Mouse (Mus musculus): ENCODE data around the gene Pigyl. TPM values are rescaled to one million over a fixed set of nuclear protein-coding genes. Genes with fewer than 3 reads are reported as not detected.

Pigyl gene
- polyA plus RNA-seq, 1 experiment from 2014 or later, result 56.9 TPM

- H3K4me1 ChIP-seq, result peaks cover 13% of the 10 kb centered on the region
- WGBS, result 2% methylated on average over 35 of the region's 35 CpGs
- peaks cover 63% of the 10 kb centered on the region for H3K27me3 ChIP-seq (ENCODE audit: poor library complexity, severe bottlenecking)
These were observed 25.2 kb upstream of the Pigyl start for GRCm38 (mm10) chr9:22131226-22131981.

GRCm38 (mm10) chr9:22132220-22132619 is 24.4 kb upstream of the Pigyl start:
- Histone ChIP-seq H3K27me3 (ENCODE audit: poor library complexity, severe bottlenecking) (peaks cover 72% of the 10 kb centered on the region), H3K9me3 (no peaks in the 10 kb centered on the region), H3K27ac (0 out of 2 replicates have a peak overlapping the region, but pooled peaks have one; percentile 54), H3K4me3 (peak overlapping the region; percentile 48), H3K4me1 (peaks cover 21% of the 10 kb centered on the region), H3K36me3 (replicated peaks) (no peaks in the 10 kb centered on the region)
- no peak for DNase-seq (ENCODE audit: extremely low spot score, low spot score)
- WGBS, result 52% methylated on average over 11 of the region's 11 CpGs

More at GRCm38 (mm10) chr9:22131226-22131981, 25.2 kb upstream of the Pigyl start:
- Histone ChIP-seq H3K4me3 (peak overlapping the region; percentile 48), H3K27ac (peak overlapping the region; percentile 54), H3K9me3 (no peaks in the 10 kb centered on the region), H3K36me3 (replicated peaks) (no peaks in the 10 kb centered on the region)
- DNase-seq (ENCODE audit: extremely low spot score, low spot score), result no peak

GRCm38 (mm10) chr9:22134246-22134890 is 22.3 kb upstream of the Pigyl start:
- peaks cover 28% of the 10 kb centered on the region for H3K4me1 ChIP-seq
- no peaks in the 10 kb centered on the region for H3K9me3 ChIP-seq
- H3K27ac ChIP-seq, result peak overlapping the region; percentile 56
- peaks cover 71% of the 10 kb centered on the region for H3K27me3 ChIP-seq (ENCODE audit: poor library complexity, severe bottlenecking)
- no peak for DNase-seq (ENCODE audit: extremely low spot score, low spot score)
- WGBS, result 82% methylated on average over 7 of the region's 7 CpGs
- no peaks in the 10 kb centered on the region for H3K36me3 ChIP-seq (replicated peaks)
- peak overlapping the region; percentile 23 for H3K4me3 ChIP-seq

- no peaks in the 10 kb centered on the region for H3K36me3 ChIP-seq (replicated peaks)
- no peaks in the 10 kb centered on the region for H3K9me3 ChIP-seq
- H3K27ac ChIP-seq, result peak overlapping the region; percentile 56
- H3K27me3 ChIP-seq (ENCODE audit: poor library complexity, severe bottlenecking), result peaks cover 64% of the 10 kb centered on the region
- no peak for DNase-seq (ENCODE audit: extremely low spot score, low spot score)
- peaks cover 28% of the 10 kb centered on the region for H3K4me1 ChIP-seq
- whole genome bisulfite sequencing, result 84% methylated on average over 9 of the region's 9 CpGs
- peak overlapping the region; percentile 23 for H3K4me3 ChIP-seq
These were observed 21.5 kb upstream of the Pigyl start for GRCm38 (mm10) chr9:22134988-22135643.

DNA sequence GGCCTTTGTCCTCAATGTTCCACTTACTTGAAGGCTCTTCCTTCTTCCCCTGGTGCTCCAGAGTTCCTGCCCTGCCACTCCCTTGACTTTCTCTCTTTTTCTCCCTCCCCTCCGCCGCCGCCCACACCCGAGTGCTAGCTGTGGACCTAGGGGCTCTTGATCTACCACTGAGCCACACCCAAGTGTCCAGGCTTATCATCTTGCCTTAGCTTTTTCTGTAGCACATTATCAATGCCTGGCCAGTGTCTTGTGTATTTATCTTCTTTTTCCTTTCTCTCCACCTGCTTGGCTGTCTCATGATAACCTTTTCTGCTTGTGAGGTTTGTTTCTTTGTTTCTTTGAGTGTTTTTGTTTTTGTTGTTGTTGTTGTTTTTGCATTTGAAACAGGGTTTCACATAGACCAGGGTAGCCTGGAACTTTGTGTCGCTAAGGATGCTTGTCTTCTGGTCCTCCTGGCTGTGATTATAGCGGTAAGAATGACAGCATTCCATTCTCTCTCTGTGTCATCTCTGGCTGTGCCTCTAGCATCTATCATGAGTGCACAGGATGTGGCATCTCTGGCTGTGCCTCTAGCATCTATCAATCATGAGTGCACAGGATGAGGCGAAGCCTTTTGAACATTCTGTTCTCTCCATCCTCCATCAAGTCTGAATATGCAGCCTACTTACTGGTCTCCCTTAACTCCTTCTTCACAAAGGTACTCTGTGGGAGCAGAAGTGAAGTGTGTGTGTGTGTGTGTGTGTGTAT is 20.8 kb upstream of the Pigyl start, which contains the start of gene Acp5:
Acp5 (minus strand) TSS at position 68 of the 747 bp plus-strand sequence.
- Histone ChIP-seq H3K4me1 (peaks cover 28% of the 10 kb centered on the region), H3K27ac (peak within 1 kb of the TSS; percentile 56), H3K36me3 (replicated peaks) (no peaks in the 10 kb centered on the region), H3K4me3 (peak within 1 kb of the TSS; percentile 23), H3K9me3 (no peaks in the 10 kb centered on the region), H3K27me3 (ENCODE audit: poor library complexity, severe bottlenecking) (peaks cover 57% of the 10 kb centered on the region)
- 80% methylated on average over 7 of the region's 7 CpGs for WGBS
- no peak for DNase-seq (ENCODE audit: extremely low spot score, low spot score)

GRCm38 (mm10) chr9:22136765-22137547 is 19.7 kb upstream of the Pigyl start:
- no peaks in the 10 kb centered on the region for H3K9me3 ChIP-seq
- peak; percentile 54 for DNase-seq (ENCODE audit: extremely low spot score, low spot score)
- 9% methylated on average over 23 of the region's 23 CpGs for WGBS
- H3K4me3 ChIP-seq, result peak overlapping the region; percentile 12; the same call in 1 of the 2 replicates
- H3K4me1 ChIP-seq, result peaks cover 18% of the 10 kb centered on the region
- peaks cover 45% of the 10 kb centered on the region for H3K27me3 ChIP-seq (ENCODE audit: poor library complexity, severe bottlenecking)
- H3K36me3 ChIP-seq (replicated peaks), result no peaks in the 10 kb centered on the region
- H3K27ac ChIP-seq, result peak overlapping the region; percentile 48

DNA sequence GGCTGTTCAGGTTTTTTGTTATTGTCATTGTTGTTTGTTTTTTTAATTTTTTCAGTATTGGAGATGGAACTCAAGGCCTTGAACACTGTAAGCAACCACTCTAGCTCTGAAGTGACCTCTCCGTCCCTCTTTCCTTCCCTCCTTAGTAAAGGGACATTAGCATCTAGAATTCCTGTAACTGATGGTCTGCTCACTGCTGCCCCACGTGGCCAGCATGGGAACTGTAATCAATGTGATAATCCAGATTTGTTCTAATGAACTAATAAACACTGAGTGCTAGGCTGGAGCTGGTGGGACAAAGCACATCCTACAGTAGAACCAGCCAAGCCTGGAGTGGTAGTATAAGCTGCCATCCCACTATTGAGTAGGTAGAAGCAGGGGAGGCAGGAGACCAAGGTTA is 18.2 kb upstream of the Pigyl start:
- no peak overlapping the region for H3K4me3 ChIP-seq
- no peak for DNase-seq (ENCODE audit: extremely low spot score, low spot score)
- peaks cover 30% of the 10 kb centered on the region for H3K27me3 ChIP-seq (ENCODE audit: poor library complexity, severe bottlenecking)

DNA sequence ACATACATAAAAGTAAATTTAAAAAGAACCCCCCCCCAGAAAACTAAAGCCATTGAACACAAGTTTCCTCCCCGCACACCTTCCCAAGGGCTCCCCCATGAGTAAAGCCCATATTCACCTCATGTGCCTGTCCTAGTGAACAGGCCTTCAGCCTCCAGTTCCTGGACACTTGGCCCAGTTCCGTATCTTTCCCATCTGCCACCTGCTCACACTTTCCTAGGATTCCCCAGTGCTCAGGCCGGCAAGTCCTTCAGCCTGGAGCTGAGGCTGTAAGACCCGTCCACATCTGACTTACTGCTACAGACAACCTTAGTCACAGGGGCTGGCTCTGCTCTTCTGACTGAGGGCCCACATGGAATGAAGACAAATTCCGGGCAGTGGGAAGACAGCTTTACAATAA is 16.9 kb upstream of the Pigyl start:
- Histone ChIP-seq H3K4me3 (no peak overlapping the region), H3K4me1 (peaks cover 15% of the 10 kb centered on the region), H3K27ac (no peak overlapping the region), H3K36me3 (replicated peaks) (no peaks in the 10 kb centered on the region), H3K9me3 (no peaks in the 10 kb centered on the region), H3K27me3 (ENCODE audit: poor library complexity, severe bottlenecking) (peaks cover 29% of the 10 kb centered on the region)
- DNase-seq (ENCODE audit: extremely low spot score, low spot score), result no peak
- 91% methylated on average over 5 of the region's 5 CpGs for WGBS

More for the DNA sequence above, 18.2 kb upstream of the Pigyl start:
- H3K36me3 ChIP-seq (replicated peaks), result no peaks in the 10 kb centered on the region
- peaks cover 15% of the 10 kb centered on the region for H3K4me1 ChIP-seq
- no peak overlapping the region for H3K27ac ChIP-seq
- no peaks in the 10 kb centered on the region for H3K9me3 ChIP-seq
- WGBS, result 39% methylated on average over 2 of the region's 2 CpGs

GRCm38 (mm10) chr9:22143108-22144037 is 13.3 kb upstream of the Pigyl start:
- peak; percentile 86 for DNase-seq (ENCODE audit: extremely low spot score, low spot score)
- Histone ChIP-seq H3K9me3 (peaks cover 15% of the 10 kb centered on the region; the same call in 1 of the 2 replicates), H3K27me3 (ENCODE audit: poor library complexity, severe bottlenecking) (no peaks in the 10 kb centered on the region), H3K27ac (no peak overlapping the region), H3K4me1 (no peaks in the 10 kb centered on the region), H3K4me3 (no peak overlapping the region), H3K36me3 (replicated peaks) (no peaks in the 10 kb centered on the region)
- WGBS, result 60% methylated on average over 17 of the region's 17 CpGs

- 91% methylated on average over 8 of the region's 8 CpGs for WGBS
These were observed 12.2 kb upstream of the Pigyl start for GRCm38 (mm10) chr9:22144304-22144965.

More at GRCm38 (mm10) chr9:22144304-22144965, 12.2 kb upstream of the Pigyl start:
- Histone ChIP-seq H3K27me3 (ENCODE audit: poor library complexity, severe bottlenecking) (no peaks in the 10 kb centered on the region), H3K4me3 (no peak overlapping the region), H3K36me3 (replicated peaks) (no peaks in the 10 kb centered on the region), H3K27ac (no peak overlapping the region), H3K9me3 (peaks cover 19% of the 10 kb centered on the region), H3K4me1 (no peaks in the 10 kb centered on the region)
- DNase-seq (ENCODE audit: extremely low spot score, low spot score), result no peak
